Mouse (Mus musculus): ENCODE results near the gene Syk. TPM values are rescaled to one million over a fixed set of nuclear protein-coding genes. Genes with fewer than 3 reads are reported as not detected.

Syk gene
- polyA plus RNA-seq, 1 experiment from 2014 or later: 1.9 TPM

DNA sequence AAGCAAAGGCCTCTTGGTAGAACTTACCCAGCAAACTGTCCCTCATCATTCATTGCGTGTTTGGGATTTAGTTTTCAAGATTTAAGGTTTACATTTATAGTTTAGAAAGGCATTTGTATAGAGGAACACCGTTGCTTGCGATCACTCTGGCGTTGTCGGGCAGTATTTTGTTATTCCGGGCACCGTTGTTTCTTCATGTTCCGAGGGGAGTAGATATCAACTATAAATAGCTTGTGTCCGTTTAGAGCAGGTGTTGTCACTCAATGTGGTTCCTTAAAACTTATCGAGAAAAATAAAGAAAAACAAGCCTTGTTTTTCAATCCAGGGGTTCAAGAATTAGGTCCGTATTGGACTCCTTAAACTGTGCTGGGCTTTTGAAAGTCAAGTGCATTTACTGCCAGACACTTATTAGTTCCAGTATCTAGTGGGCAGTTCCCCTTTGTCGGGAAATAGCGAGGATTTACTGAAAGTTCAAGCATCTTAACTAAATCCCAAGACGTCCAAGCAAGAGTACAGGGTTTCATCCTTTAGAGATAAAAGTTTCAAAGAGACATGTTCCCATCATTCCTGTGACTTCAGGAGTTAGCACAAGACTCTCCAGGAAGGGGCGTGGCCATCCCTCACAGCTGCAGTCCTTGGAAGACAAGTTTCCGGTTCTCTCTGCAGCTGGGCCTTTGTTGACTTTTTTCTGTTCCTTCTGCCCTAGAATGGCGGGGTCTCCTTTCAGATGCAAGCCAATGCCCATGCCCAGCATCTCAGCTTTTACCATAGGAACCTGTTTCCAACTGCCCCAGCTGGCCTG, 1.9 kb downstream of the Syk start:
- 70% methylated on average over 17 of the region's 17 CpGs for WGBS

DNA sequence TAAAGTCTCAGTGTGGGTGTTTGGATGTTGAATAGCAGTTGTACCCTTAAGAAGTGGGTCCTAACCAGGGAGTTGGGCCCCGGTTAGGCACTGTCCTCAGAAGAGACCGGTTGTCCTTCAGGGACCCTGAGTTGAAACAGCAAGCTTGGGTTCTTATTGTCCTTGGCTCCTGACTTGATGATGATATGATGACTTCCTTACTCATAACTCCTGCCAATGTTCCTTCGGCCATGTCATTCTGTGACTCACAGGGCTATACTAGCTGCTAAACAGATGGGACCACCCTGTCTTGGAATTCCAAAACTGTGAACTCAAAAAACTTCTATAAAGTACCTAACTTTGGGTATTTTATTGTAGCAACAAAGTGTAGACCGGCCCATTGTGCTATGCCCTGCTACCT, 4.8 kb downstream of the Syk start:
- Histone ChIP-seq H3K4me1 (ENCODE audit: control insufficient read depth, insufficient read depth, low read length) (0 out of 2 replicates have a peak, but pooled peaks cover 7% of the 10 kb centered on the region), H3K36me3 (ENCODE audit: control insufficient read depth, insufficient read depth, low read length) (no peaks in the 10 kb centered on the region), H3K4me2 (ENCODE audit: low read length) (no peak overlapping the region), H3K9ac (replicated peaks; ENCODE audit: low read length) (no peak overlapping the region), H3K27ac (replicated peaks; ENCODE audit: low read depth, low read length) (no peak overlapping the region), H3K9me3 (ENCODE audit: control insufficient read depth, low read length) (no peaks in the 10 kb centered on the region), H3K27me3 (ENCODE audit: control insufficient read depth, insufficient read depth, low read length) (peaks cover 21% of the 10 kb centered on the region), H3K4me3 (replicated peaks; ENCODE audit: low read depth, low read length) (no peak overlapping the region)
- no peak for ATAC-seq (ENCODE audit: low FRiP score, low TSS enrichment)
- 91% methylated on average over 4 of the region's 4 CpGs for WGBS
- DNase-seq: no peak

More for the DNA sequence above, 1.9 kb downstream of the Syk start:
- ATAC-seq (ENCODE audit: low FRiP score, low TSS enrichment): no peak
- H3K27ac ChIP-seq (replicated peaks; ENCODE audit: low read depth, low read length): no peak overlapping the region
- H3K36me3 ChIP-seq (ENCODE audit: control insufficient read depth, insufficient read depth, low read length): no peaks in the 10 kb centered on the region
- no peak for DNase-seq
- peaks cover 27% of the 10 kb centered on the region for H3K27me3 ChIP-seq (ENCODE audit: control insufficient read depth, insufficient read depth, low read length)
- H3K9me3 ChIP-seq (ENCODE audit: control insufficient read depth, low read length): no peaks in the 10 kb centered on the region
- H3K4me2 ChIP-seq (ENCODE audit: low read length): no peak overlapping the region
- H3K9ac ChIP-seq (replicated peaks; ENCODE audit: low read length): no peak overlapping the region
- 0 out of 2 replicates have a peak, but pooled peaks cover 7% of the 10 kb centered on the region for H3K4me1 ChIP-seq (ENCODE audit: control insufficient read depth, insufficient read depth, low read length)
- no peak overlapping the region for H3K4me3 ChIP-seq (replicated peaks; ENCODE audit: low read depth, low read length)

DNA sequence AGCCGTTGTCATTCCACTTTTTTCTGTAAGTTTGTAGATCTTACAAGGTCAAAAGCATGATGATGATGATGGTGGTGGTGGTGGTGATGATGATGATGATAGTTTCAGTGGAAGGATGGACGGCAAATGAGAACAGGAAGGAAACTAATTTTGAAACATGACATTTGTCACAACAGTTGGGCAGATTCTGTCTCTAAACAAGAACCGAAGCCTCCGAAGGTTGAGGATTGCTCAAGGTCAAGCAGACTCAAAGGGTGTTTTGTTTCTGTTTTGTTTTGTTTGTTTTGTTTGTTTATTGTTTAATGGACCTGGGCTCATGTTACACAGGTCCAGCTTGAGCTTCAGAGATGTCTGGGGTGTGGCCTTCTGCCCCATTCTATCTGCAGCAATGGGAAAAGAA, 6.1 kb downstream of the Syk start:
- ATAC-seq (ENCODE audit: low FRiP score, low TSS enrichment) (no peak), DNase-seq (no peak)
- Histone ChIP-seq H3K9ac (replicated peaks; ENCODE audit: low read length) (no peak overlapping the region), H3K27ac (replicated peaks; ENCODE audit: low read depth, low read length) (no peak overlapping the region), H3K4me3 (replicated peaks; ENCODE audit: low read depth, low read length) (no peak overlapping the region), H3K9me3 (ENCODE audit: control insufficient read depth, low read length) (no peaks in the 10 kb centered on the region), H3K27me3 (ENCODE audit: control insufficient read depth, insufficient read depth, low read length) (peaks cover 9% of the 10 kb centered on the region; the same call in 1 of the 2 replicates), H3K36me3 (ENCODE audit: control insufficient read depth, insufficient read depth, low read length) (no peaks in the 10 kb centered on the region), H3K4me1 (ENCODE audit: control insufficient read depth, insufficient read depth, low read length) (no peaks in the 10 kb centered on the region), H3K4me2 (ENCODE audit: low read length) (no peak overlapping the region)
- WGBS: 94% methylated on average over 4 of the region's 4 CpGs

DNA sequence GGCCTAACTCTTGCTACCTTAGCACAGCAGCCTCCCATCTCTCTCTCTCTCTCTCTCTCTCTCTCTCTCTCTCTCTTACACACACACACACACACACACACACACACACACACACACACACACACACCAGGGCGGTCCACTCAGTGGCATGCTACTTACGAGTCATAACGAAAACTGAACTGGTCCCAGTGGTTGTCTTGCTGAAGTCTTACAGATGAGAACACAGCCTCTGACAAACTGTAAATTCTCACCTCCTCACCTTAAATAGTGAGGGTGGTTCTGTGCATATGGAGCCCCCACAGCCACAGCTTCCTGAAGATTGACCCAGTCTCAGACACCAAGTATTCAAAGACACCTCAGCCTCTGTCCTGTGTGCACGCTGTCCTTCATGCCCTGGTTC, 8.9 kb downstream of the Syk start:
- Histone ChIP-seq H3K9ac (replicated peaks; ENCODE audit: low read length) (no peak overlapping the region), H3K4me1 (ENCODE audit: control insufficient read depth, insufficient read depth, low read length) (no peaks in the 10 kb centered on the region), H3K9me3 (ENCODE audit: control insufficient read depth, low read length) (no peaks in the 10 kb centered on the region), H3K36me3 (ENCODE audit: control insufficient read depth, insufficient read depth, low read length) (no peaks in the 10 kb centered on the region), H3K27ac (replicated peaks; ENCODE audit: low read depth, low read length) (no peak overlapping the region), H3K4me2 (ENCODE audit: low read length) (no peak overlapping the region), H3K4me3 (replicated peaks; ENCODE audit: low read depth, low read length) (no peak overlapping the region), H3K27me3 (ENCODE audit: control insufficient read depth, insufficient read depth, low read length) (no peaks in the 10 kb centered on the region)
- ATAC-seq (ENCODE audit: low FRiP score, low TSS enrichment) (no peak), DNase-seq (no peak)
- 93% methylated on average over 4 of the region's 4 CpGs for WGBS

DNA sequence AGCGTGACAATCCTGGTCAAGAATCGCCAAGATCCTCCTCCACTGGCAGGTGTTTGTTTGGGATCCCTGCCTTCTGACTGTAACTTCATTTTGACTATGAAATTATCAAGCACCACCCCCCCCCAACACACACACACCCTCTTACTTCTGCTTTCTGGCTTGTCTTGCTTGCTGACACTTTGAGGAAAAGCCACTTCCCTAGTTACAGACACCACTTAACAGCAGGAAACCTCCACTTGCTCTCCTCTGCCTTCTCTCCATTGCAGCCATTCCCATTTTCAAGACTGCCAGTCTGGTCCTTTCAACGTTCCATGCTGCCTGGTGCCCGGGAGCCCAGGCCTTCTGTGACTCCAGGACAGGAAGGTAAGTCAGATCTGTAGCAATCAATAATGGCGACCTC, 13.7 kb downstream of the Syk start:
- no peaks in the 10 kb centered on the region for H3K27me3 ChIP-seq (ENCODE audit: control insufficient read depth, insufficient read depth, low read length)
- ATAC-seq (ENCODE audit: low FRiP score, low TSS enrichment) (no peak), DNase-seq (no peak)
- no peak overlapping the region for H3K9ac ChIP-seq (replicated peaks; ENCODE audit: low read length)
- H3K9me3 ChIP-seq (ENCODE audit: control insufficient read depth, low read length): no peaks in the 10 kb centered on the region
- no peaks in the 10 kb centered on the region for H3K36me3 ChIP-seq (ENCODE audit: control insufficient read depth, insufficient read depth, low read length)
- no peak overlapping the region for H3K4me2 ChIP-seq (ENCODE audit: low read length)
- H3K4me3 ChIP-seq (replicated peaks; ENCODE audit: low read depth, low read length): no peak overlapping the region
- no peaks in the 10 kb centered on the region for H3K4me1 ChIP-seq (ENCODE audit: control insufficient read depth, insufficient read depth, low read length)
- no peak overlapping the region for H3K27ac ChIP-seq (replicated peaks; ENCODE audit: low read depth, low read length)
- WGBS: 79% methylated on average over 5 of the region's 5 CpGs

DNA sequence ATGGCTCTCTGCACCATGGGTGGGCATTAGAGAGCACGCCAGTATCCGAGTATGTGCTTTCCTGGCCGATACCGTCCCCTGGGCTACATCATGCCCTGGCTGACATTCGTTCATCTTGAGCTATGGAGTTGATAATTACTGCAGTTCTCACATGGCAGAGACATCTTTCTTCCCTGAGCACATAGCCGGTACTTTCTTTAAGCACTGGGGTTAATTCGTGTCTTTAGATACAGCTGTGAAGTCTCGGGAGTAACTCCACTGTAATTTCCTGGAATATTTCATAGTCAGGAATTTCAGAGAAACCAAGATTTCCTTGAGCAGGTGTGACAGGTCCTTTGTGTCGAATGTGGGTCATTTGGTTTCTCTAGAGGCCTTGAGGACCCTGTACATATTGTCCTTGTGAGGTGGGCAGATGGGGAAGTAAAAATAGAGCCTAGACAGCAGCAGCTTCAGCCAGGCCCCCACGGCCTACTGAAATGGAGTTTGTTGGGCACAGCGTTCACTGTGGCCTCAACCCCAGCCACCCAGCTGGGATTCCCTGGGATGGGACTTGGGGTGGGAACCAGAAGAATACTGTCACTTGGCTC, 14.2 kb downstream of the Syk start:
- H3K36me3 ChIP-seq (ENCODE audit: control insufficient read depth, insufficient read depth, low read length): no peaks in the 10 kb centered on the region
- DNase-seq: no peak
- WGBS: 83% methylated on average over 11 of the region's 11 CpGs

DNA sequence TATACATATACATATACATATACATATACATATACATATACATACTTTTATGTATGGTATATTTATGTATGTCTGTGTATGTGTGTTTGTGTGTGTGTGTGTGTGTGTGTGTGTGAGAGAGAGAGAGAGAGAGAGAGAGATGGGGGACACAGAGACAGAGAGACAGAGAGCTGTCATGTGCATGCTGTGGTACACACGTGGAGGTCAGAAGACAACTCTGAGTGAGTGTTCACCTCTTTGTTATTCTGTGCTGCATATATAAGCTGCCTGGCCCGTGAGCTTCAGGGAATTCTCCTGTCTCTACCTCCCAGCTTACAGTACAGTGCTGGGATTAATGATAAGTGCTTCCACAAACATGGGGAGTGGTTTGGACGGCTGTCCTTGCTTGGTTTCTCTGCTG, 15.3 kb downstream of the Syk start:
- Histone ChIP-seq H3K9ac (replicated peaks; ENCODE audit: low read length) (no peak overlapping the region), H3K4me3 (replicated peaks; ENCODE audit: low read depth, low read length) (no peak overlapping the region), H3K27ac (replicated peaks; ENCODE audit: low read depth, low read length) (no peak overlapping the region), H3K4me2 (ENCODE audit: low read length) (no peak overlapping the region), H3K36me3 (ENCODE audit: control insufficient read depth, insufficient read depth, low read length) (no peaks in the 10 kb centered on the region), H3K4me1 (ENCODE audit: control insufficient read depth, insufficient read depth, low read length) (0 out of 2 replicates have a peak, but pooled peaks cover 3% of the 10 kb centered on the region), H3K9me3 (ENCODE audit: control insufficient read depth, low read length) (no peaks in the 10 kb centered on the region), H3K27me3 (ENCODE audit: control insufficient read depth, insufficient read depth, low read length) (no peaks in the 10 kb centered on the region)
- ATAC-seq (ENCODE audit: low FRiP score, low TSS enrichment) (no peak), DNase-seq (no peak)
- WGBS: 65% methylated on average over 3 of the region's 3 CpGs

More for the DNA sequence above, 14.2 kb downstream of the Syk start:
- Histone ChIP-seq H3K9ac (replicated peaks; ENCODE audit: low read length) (no peak overlapping the region), H3K4me2 (ENCODE audit: low read length) (no peak overlapping the region), H3K27ac (replicated peaks; ENCODE audit: low read depth, low read length) (no peak overlapping the region), H3K4me1 (ENCODE audit: control insufficient read depth, insufficient read depth, low read length) (no peaks in the 10 kb centered on the region), H3K27me3 (ENCODE audit: control insufficient read depth, insufficient read depth, low read length) (no peaks in the 10 kb centered on the region), H3K4me3 (replicated peaks; ENCODE audit: low read depth, low read length) (no peak overlapping the region), H3K9me3 (ENCODE audit: control insufficient read depth, low read length) (no peaks in the 10 kb centered on the region)
- no peak for ATAC-seq (ENCODE audit: low FRiP score, low TSS enrichment)

DNA sequence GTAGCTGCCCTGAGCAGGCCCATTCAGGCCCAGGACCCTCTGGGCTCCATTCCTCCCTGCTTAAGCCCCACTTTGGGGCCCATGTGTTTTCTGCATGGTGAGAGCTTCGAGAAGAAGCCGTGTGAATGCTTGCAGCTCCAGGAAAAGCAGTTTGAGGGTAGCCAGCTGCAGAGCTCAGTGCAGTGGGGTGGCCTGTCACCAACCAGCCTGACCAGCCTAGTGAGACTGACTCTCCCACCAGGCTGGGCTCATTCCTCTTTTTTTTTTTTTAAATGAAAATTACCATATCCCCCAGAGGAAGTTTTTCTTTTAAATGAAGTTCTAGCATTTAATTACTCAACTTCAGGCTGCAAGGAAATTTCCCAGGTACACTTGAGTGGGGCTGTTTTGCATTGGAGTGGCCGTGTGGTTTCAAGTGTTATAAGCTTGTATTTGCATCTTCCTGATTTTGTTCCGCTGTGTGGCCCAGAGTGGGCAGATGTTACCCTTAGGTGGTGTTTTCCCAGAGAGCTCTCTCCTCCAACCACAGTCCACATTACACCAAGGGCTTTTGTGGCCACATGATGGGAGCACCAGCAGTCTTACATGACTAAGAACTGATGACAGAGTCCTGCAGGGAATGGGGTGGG, 17.2 kb downstream of the Syk start:
- H3K9me3 ChIP-seq (ENCODE audit: control insufficient read depth, low read length): no peaks in the 10 kb centered on the region
- DNase-seq: no peak
- 0 out of 2 replicates have a peak, but pooled peaks cover 12% of the 10 kb centered on the region for H3K4me1 ChIP-seq (ENCODE audit: control insufficient read depth, insufficient read depth, low read length)
- no peak overlapping the region for H3K4me3 ChIP-seq (replicated peaks; ENCODE audit: low read depth, low read length)
- H3K27ac ChIP-seq (replicated peaks; ENCODE audit: low read depth, low read length): no peak overlapping the region
- WGBS: 62% methylated on average over 4 of the region's 4 CpGs
- no peak for ATAC-seq (ENCODE audit: low FRiP score, low TSS enrichment)
- no peak overlapping the region for H3K4me2 ChIP-seq (ENCODE audit: low read length)
- H3K36me3 ChIP-seq (ENCODE audit: control insufficient read depth, insufficient read depth, low read length): no peaks in the 10 kb centered on the region
- H3K27me3 ChIP-seq (ENCODE audit: control insufficient read depth, insufficient read depth, low read length): no peaks in the 10 kb centered on the region
- H3K9ac ChIP-seq (replicated peaks; ENCODE audit: low read length): no peak overlapping the region

All from midbrain, embryonic 14.5 days (tissue).